Mouse (Mus musculus): ENCODE measurements around the gene Borcs8.

DNA sequence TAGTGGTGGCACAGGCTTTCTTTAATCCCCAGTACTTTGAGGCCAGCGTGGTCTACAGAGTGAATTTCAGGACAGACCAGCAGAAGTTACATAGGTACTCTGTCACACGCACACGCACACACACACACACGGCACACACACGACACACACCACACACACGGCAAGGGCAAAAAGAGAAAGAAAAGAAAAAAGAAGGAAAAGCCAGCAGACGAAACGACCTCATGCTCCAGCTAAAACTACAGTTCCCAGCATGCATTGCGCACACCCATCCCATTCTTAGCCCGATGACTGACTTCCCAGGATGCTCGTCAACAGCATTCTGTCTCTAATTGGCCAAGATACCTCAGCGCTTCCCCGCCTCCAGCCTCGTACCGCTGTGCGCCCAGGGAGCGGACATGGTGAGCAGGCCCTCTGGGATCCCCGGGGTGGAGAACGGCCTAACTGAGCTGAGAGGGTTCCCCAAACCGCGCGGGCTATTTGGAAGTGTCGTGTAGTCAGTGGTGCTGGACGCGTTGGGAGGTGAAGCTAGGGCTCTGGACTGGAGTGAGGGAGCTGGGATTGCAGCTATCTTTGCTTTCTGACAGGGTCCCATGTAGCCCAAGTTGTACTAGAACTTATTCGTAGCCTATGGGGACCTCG is 32.9 kb downstream of the Borcs8 start, which contains the start of gene Tmem161a:
- TF ChIP-seq POLR2A (IDR thresholded peaks at IDR 0.05; ENCODE audit: borderline replicate concordance, insufficient read depth, low read length) (peak; percentile 90), CTCF (IDR thresholded peaks at IDR 0.05; ENCODE audit: borderline replicate concordance, insufficient read depth, low read depth, low read length) (no peak)

All from cerebellum, adult 2 months (tissue).